Mouse (Mus musculus) lung, postnatal 0 days (tissue): Measurements from ENCODE around the gene Tmed9.
"Not testable (repeated sequence)": the region's sequence is repeated elsewhere in the genome, so short reads cannot be mapped to it uniquely, and the experiment has no call there.

Experiments used
- CTCF ChIP-seq: IDR thresholded peaks from 2 replicates; pipeline ENCODE4 v1.5.1; 2016; ENCODE audit warnings: antibody characterized with exemption, mild to moderate bottlenecking
- EP300 ChIP-seq: IDR thresholded peaks from 2 replicates; pipeline ENCODE4 v1.6.1; 2016; ENCODE audit warnings: antibody characterized with exemption, mild to moderate bottlenecking, control low read depth

- not testable (repeated sequence) for TF ChIP-seq CTCF, EP300
Measured at GRCm38 (mm10) chr13:55568524-55568923, 5.0 kb upstream of the Tmed9 start.
